Mouse (Mus musculus): ENCODE data around the gene Tsga13. TPM values are rescaled to one million over a fixed set of nuclear protein-coding genes. Genes with fewer than 3 reads are reported as not detected.

Tsga13 gene
- polyA plus RNA-seq, 1 experiment from 2014 or later: not detected

- no peak overlapping the region for H3K9ac ChIP-seq (ENCODE audit: low read length)
- no peaks in the 10 kb centered on the region for H3K4me1 ChIP-seq (replicated peaks; ENCODE audit: control insufficient read depth, insufficient read depth, low read length)
- no peaks in the 10 kb centered on the region for H3K9me3 ChIP-seq (ENCODE audit: control insufficient read depth, low read length)
- no peak overlapping the region for H3K4me2 ChIP-seq (ENCODE audit: low read depth, low read length, severe bottlenecking)
- WGBS: 93% methylated on average over 5 of the region's 5 CpGs
- no peak overlapping the region for H3K27ac ChIP-seq (ENCODE audit: low read depth, low read length)
- no peak overlapping the region for H3K4me3 ChIP-seq (ENCODE audit: low read depth, low read length)
- no peaks in the 10 kb centered on the region for H3K27me3 ChIP-seq (ENCODE audit: control insufficient read depth, insufficient read depth, low read length)
- no peaks in the 10 kb centered on the region for H3K36me3 ChIP-seq (ENCODE audit: control insufficient read depth, insufficient read depth, low read length)
- ATAC-seq (replicated peaks; ENCODE audit: low FRiP score): no peak
- DNase-seq (ENCODE audit: low spot score): no peak
Observed at GRCm38 (mm10) chr6:30904911-30905310, 10.5 kb downstream of the Tsga13 start.

GRCm38 (mm10) chr6:30904033-30904432, 11.3 kb downstream of the Tsga13 start:
- H3K9me3 ChIP-seq (ENCODE audit: control insufficient read depth, low read length): no peaks in the 10 kb centered on the region
- H3K9ac ChIP-seq (ENCODE audit: low read length): no peak overlapping the region
- H3K4me3 ChIP-seq (ENCODE audit: low read depth, low read length): no peak overlapping the region
- ATAC-seq (replicated peaks; ENCODE audit: low FRiP score): no peak
- H3K36me3 ChIP-seq (ENCODE audit: control insufficient read depth, insufficient read depth, low read length): no peaks in the 10 kb centered on the region
- 61% methylated on average over 3 of the region's 3 CpGs for WGBS
- H3K4me2 ChIP-seq (ENCODE audit: low read depth, low read length, severe bottlenecking): no peak overlapping the region
- H3K27me3 ChIP-seq (ENCODE audit: control insufficient read depth, insufficient read depth, low read length): no peaks in the 10 kb centered on the region
- no peak overlapping the region for H3K27ac ChIP-seq (ENCODE audit: low read depth, low read length)
- no peaks in the 10 kb centered on the region for H3K4me1 ChIP-seq (replicated peaks; ENCODE audit: control insufficient read depth, insufficient read depth, low read length)
- no peak for DNase-seq (ENCODE audit: low spot score)

- Histone ChIP-seq H3K36me3 (ENCODE audit: control insufficient read depth, insufficient read depth, low read length) (no peaks in the 10 kb centered on the region), H3K9me3 (ENCODE audit: control insufficient read depth, low read length) (no peaks in the 10 kb centered on the region), H3K4me3 (ENCODE audit: low read depth, low read length) (no peak overlapping the region), H3K9ac (ENCODE audit: low read length) (no peak overlapping the region), H3K4me2 (ENCODE audit: low read depth, low read length, severe bottlenecking) (no peak overlapping the region; the same call in 1 of the 2 replicates), H3K4me1 (replicated peaks; ENCODE audit: control insufficient read depth, insufficient read depth, low read length) (peaks cover 5% of the 10 kb centered on the region), H3K27ac (ENCODE audit: low read depth, low read length) (no peak overlapping the region), H3K27me3 (ENCODE audit: control insufficient read depth, insufficient read depth, low read length) (no peaks in the 10 kb centered on the region)
- DNase-seq (ENCODE audit: low spot score) (no peak), ATAC-seq (replicated peaks; ENCODE audit: low FRiP score) (no peak)
- 74% methylated on average over 6 of the region's 6 CpGs for WGBS
Observed at GRCm38 (mm10) chr6:30897520-30897919, 17.9 kb downstream of the Tsga13 start.

- peak overlapping the region; percentile 53 for H3K4me2 ChIP-seq (ENCODE audit: low read depth, low read length, severe bottlenecking)
- H3K4me1 ChIP-seq (replicated peaks; ENCODE audit: control insufficient read depth, insufficient read depth, low read length): peaks cover 5% of the 10 kb centered on the region
- H3K27me3 ChIP-seq (ENCODE audit: control insufficient read depth, insufficient read depth, low read length): no peaks in the 10 kb centered on the region
- no peaks in the 10 kb centered on the region for H3K9me3 ChIP-seq (ENCODE audit: control insufficient read depth, low read length)
- DNase-seq (ENCODE audit: low spot score) (no peak), ATAC-seq (replicated peaks; ENCODE audit: low FRiP score) (no peak)
- H3K27ac ChIP-seq (ENCODE audit: low read depth, low read length): peak overlapping the region; percentile 97
- peak overlapping the region; percentile 60 for H3K4me3 ChIP-seq (ENCODE audit: low read depth, low read length)
- H3K9ac ChIP-seq (ENCODE audit: low read length): peak overlapping the region; percentile 82
- WGBS: 23% methylated on average over 8 of the region's 8 CpGs
- no peaks in the 10 kb centered on the region for H3K36me3 ChIP-seq (ENCODE audit: control insufficient read depth, insufficient read depth, low read length)
Observed at GRCm38 (mm10) chr6:30896986-30897327, 18.4 kb downstream of the Tsga13 start.

- Histone ChIP-seq H3K4me3 (ENCODE audit: low read depth, low read length) (peak within 1 kb of the TSS; percentile 60), H3K4me1 (replicated peaks; ENCODE audit: control insufficient read depth, insufficient read depth, low read length) (peaks cover 5% of the 10 kb centered on the region), H3K27ac (ENCODE audit: low read depth, low read length) (peak within 1 kb of the TSS; percentile 97), H3K27me3 (ENCODE audit: control insufficient read depth, insufficient read depth, low read length) (no peaks in the 10 kb centered on the region), H3K9ac (ENCODE audit: low read length) (peak within 1 kb of the TSS; percentile 82), H3K36me3 (ENCODE audit: control insufficient read depth, insufficient read depth, low read length) (no peaks in the 10 kb centered on the region), H3K9me3 (ENCODE audit: control insufficient read depth, low read length) (no peaks in the 10 kb centered on the region), H3K4me2 (ENCODE audit: low read depth, low read length, severe bottlenecking) (peak within 1 kb of the TSS; percentile 53)
- DNase-seq (ENCODE audit: low spot score): peak; percentile 98
- ATAC-seq (replicated peaks; ENCODE audit: low FRiP score): peak; percentile 98
- under 1% methylated on average over 77 of the region's 83 CpGs for WGBS
Observed at GRCm38 (mm10) chr6:30896195-30896985, 19.0 kb downstream of the Tsga13 start, which contains the start of gene Copg2. Gene Copg2, minus strand, starts transcription at chr6:30896794.

- DNase-seq (ENCODE audit: low spot score) (no peak), ATAC-seq (replicated peaks; ENCODE audit: low FRiP score) (no peak; the same call in 1 of the 2 replicates)
- peak overlapping the region; percentile 82 for H3K9ac ChIP-seq (ENCODE audit: low read length)
- WGBS: 26% methylated on average over 3 of the region's 3 CpGs
- H3K4me1 ChIP-seq (replicated peaks; ENCODE audit: control insufficient read depth, insufficient read depth, low read length): peaks cover 5% of the 10 kb centered on the region
- peak overlapping the region; percentile 60 for H3K4me3 ChIP-seq (ENCODE audit: low read depth, low read length)
- no peaks in the 10 kb centered on the region; the same call in 1 of the 2 replicates for H3K36me3 ChIP-seq (ENCODE audit: control insufficient read depth, insufficient read depth, low read length)
- peak overlapping the region; percentile 53 for H3K4me2 ChIP-seq (ENCODE audit: low read depth, low read length, severe bottlenecking)
- peak overlapping the region; percentile 97 for H3K27ac ChIP-seq (ENCODE audit: low read depth, low read length)
- H3K27me3 ChIP-seq (ENCODE audit: control insufficient read depth, insufficient read depth, low read length): no peaks in the 10 kb centered on the region
- H3K9me3 ChIP-seq (ENCODE audit: control insufficient read depth, low read length): no peaks in the 10 kb centered on the region
Observed at GRCm38 (mm10) chr6:30895819-30896194, 19.6 kb downstream of the Tsga13 start.

- Histone ChIP-seq H3K9me3 (ENCODE audit: control insufficient read depth, low read length) (no peaks in the 10 kb centered on the region), H3K36me3 (ENCODE audit: control insufficient read depth, insufficient read depth, low read length) (no peaks in the 10 kb centered on the region; the same call in 1 of the 2 replicates), H3K27me3 (ENCODE audit: control insufficient read depth, insufficient read depth, low read length) (no peaks in the 10 kb centered on the region), H3K4me3 (ENCODE audit: low read depth, low read length) (no peak overlapping the region), H3K27ac (ENCODE audit: low read depth, low read length) (no peak overlapping the region), H3K4me2 (ENCODE audit: low read depth, low read length, severe bottlenecking) (no peak overlapping the region), H3K9ac (ENCODE audit: low read length) (no peak overlapping the region), H3K4me1 (replicated peaks; ENCODE audit: control insufficient read depth, insufficient read depth, low read length) (peaks cover 5% of the 10 kb centered on the region)
- DNase-seq (ENCODE audit: low spot score) (no peak), ATAC-seq (replicated peaks; ENCODE audit: low FRiP score) (no peak)
- 86% methylated on average over 4 of the region's 4 CpGs for WGBS
Observed at GRCm38 (mm10) chr6:30893081-30893480, 22.3 kb downstream of the Tsga13 start.

GRCm38 (mm10) chr6:30891761-30892160, 23.6 kb downstream of the Tsga13 start:
- no peak overlapping the region for H3K9ac ChIP-seq (ENCODE audit: low read length)
- ATAC-seq (replicated peaks; ENCODE audit: low FRiP score) (no peak), DNase-seq (ENCODE audit: low spot score) (no peak)
- no peak overlapping the region for H3K4me3 ChIP-seq (ENCODE audit: low read depth, low read length)
- H3K27me3 ChIP-seq (ENCODE audit: control insufficient read depth, insufficient read depth, low read length): no peaks in the 10 kb centered on the region
- H3K27ac ChIP-seq (ENCODE audit: low read depth, low read length): no peak overlapping the region
- no peaks in the 10 kb centered on the region; the same call in 1 of the 2 replicates for H3K36me3 ChIP-seq (ENCODE audit: control insufficient read depth, insufficient read depth, low read length)
- H3K9me3 ChIP-seq (ENCODE audit: control insufficient read depth, low read length): no peaks in the 10 kb centered on the region
- no peak overlapping the region for H3K4me2 ChIP-seq (ENCODE audit: low read depth, low read length, severe bottlenecking)
- H3K4me1 ChIP-seq (replicated peaks; ENCODE audit: control insufficient read depth, insufficient read depth, low read length): peaks cover 2% of the 10 kb centered on the region; the same call in 1 of the 2 replicates

GRCm38 (mm10) chr6:30884856-30885255, 30.5 kb downstream of the Tsga13 start:
- 86% methylated on average over 3 of the region's 3 CpGs for WGBS
- no peak overlapping the region for H3K4me2 ChIP-seq (ENCODE audit: low read depth, low read length, severe bottlenecking)
- ATAC-seq (replicated peaks; ENCODE audit: low FRiP score): no peak
- no peaks in the 10 kb centered on the region; the same call in 1 of the 2 replicates for H3K36me3 ChIP-seq (ENCODE audit: control insufficient read depth, insufficient read depth, low read length)
- no peaks in the 10 kb centered on the region for H3K9me3 ChIP-seq (ENCODE audit: control insufficient read depth, low read length)
- DNase-seq (ENCODE audit: low spot score): no peak
- H3K27me3 ChIP-seq (ENCODE audit: control insufficient read depth, insufficient read depth, low read length): no peaks in the 10 kb centered on the region
- H3K9ac ChIP-seq (ENCODE audit: low read length): no peak overlapping the region
- H3K4me3 ChIP-seq (ENCODE audit: low read depth, low read length): no peak overlapping the region
- H3K27ac ChIP-seq (ENCODE audit: low read depth, low read length): no peak overlapping the region
- H3K4me1 ChIP-seq (replicated peaks; ENCODE audit: control insufficient read depth, insufficient read depth, low read length): no peaks in the 10 kb centered on the region

Measured in forebrain, embryonic 11.5 days (tissue).